Mouse (Mus musculus): ENCODE measurements around the gene Kcnq1. TPM values are rescaled to one million over a fixed set of nuclear protein-coding genes. Genes with fewer than 3 reads are reported as not detected.

Kcnq1 gene
- polyA plus RNA-seq, 1 experiment, result 0.54 TPM

- 45% methylated on average over 60 of the region's 60 CpGs for WGBS
- H3K4me1 ChIP-seq (ENCODE audit: control insufficient read depth, insufficient read depth, low read length), result no peaks in the 10 kb centered on the region
- no peak overlapping the region for H3K4me3 ChIP-seq (replicated peaks; ENCODE audit: insufficient read depth, low read depth, low read length)
- peaks cover 10% of the 10 kb centered on the region; the same call in 1 of the 2 replicates for H3K27me3 ChIP-seq (ENCODE audit: control insufficient read depth, insufficient read depth, low read length)
- TF ChIP-seq CTCF (IDR thresholded peaks at IDR 0.05; ENCODE audit: borderline replicate concordance, insufficient read depth, low read depth, low read length), result no peak
- DNase-seq, result no peak
- H3K27ac ChIP-seq (ENCODE audit: insufficient read depth, low read length), result no peak overlapping the region
These were observed 354.2 kb downstream of the Kcnq1 start for GRCm38 (mm10) chr7:143460217-143460834.

- H3K4me3 ChIP-seq (replicated peaks; ENCODE audit: insufficient read depth, low read depth, low read length), result no peak within 1 kb of the TSS
- no peak for TF ChIP-seq POLR2A (IDR thresholded peaks at IDR 0.05; ENCODE audit: borderline replicate concordance, insufficient read depth, low read length)
- TF ChIP-seq CTCF (IDR thresholded peaks at IDR 0.05; ENCODE audit: borderline replicate concordance, insufficient read depth, low read depth, low read length), result no peak
- no peak within 1 kb of the TSS for H3K27ac ChIP-seq (ENCODE audit: insufficient read depth, low read length)
- WGBS, result 32% methylated on average over 48 of the region's 48 CpGs
- H3K4me1 ChIP-seq (ENCODE audit: control insufficient read depth, insufficient read depth, low read length), result no peaks in the 10 kb centered on the region
- peak in 1 of 2 experiments; percentile 44 for DNase-seq
- H3K27me3 ChIP-seq (ENCODE audit: control insufficient read depth, insufficient read depth, low read length), result peaks cover 10% of the 10 kb centered on the region; the same call in 1 of the 2 replicates
These were observed 354.7 kb downstream of the Kcnq1 start, which contains the start of gene Cdkn1c for GRCm38 (mm10) chr7:143460874-143461273. Cdkn1c (minus strand) TSS chr7:143461050.

GRCm38 (mm10) chr7:143461294-143461870 is 355.2 kb downstream of the Kcnq1 start:
- no peak overlapping the region for H3K27ac ChIP-seq (ENCODE audit: insufficient read depth, low read length)
- H3K4me3 ChIP-seq (replicated peaks; ENCODE audit: insufficient read depth, low read depth, low read length), result no peak overlapping the region
- no peak for DNase-seq
- TF ChIP-seq CTCF (IDR thresholded peaks at IDR 0.05; ENCODE audit: borderline replicate concordance, insufficient read depth, low read depth, low read length), result no peak
- no peak for TF ChIP-seq POLR2A (IDR thresholded peaks at IDR 0.05; ENCODE audit: borderline replicate concordance, insufficient read depth, low read length)
- no peaks in the 10 kb centered on the region for H3K4me1 ChIP-seq (ENCODE audit: control insufficient read depth, insufficient read depth, low read length)
- peaks cover 10% of the 10 kb centered on the region; the same call in 1 of the 2 replicates for H3K27me3 ChIP-seq (ENCODE audit: control insufficient read depth, insufficient read depth, low read length)
- 30% methylated on average over 26 of the region's 32 CpGs for WGBS

GRCm38 (mm10) chr7:143461920-143462319 is 355.8 kb downstream of the Kcnq1 start:
- no peak overlapping the region for H3K27ac ChIP-seq (ENCODE audit: insufficient read depth, low read length)
- peaks cover 10% of the 10 kb centered on the region; the same call in 1 of the 2 replicates for H3K27me3 ChIP-seq (ENCODE audit: control insufficient read depth, insufficient read depth, low read length)
- TF ChIP-seq POLR2A (IDR thresholded peaks at IDR 0.05; ENCODE audit: borderline replicate concordance, insufficient read depth, low read length) (no peak), CTCF (IDR thresholded peaks at IDR 0.05; ENCODE audit: borderline replicate concordance, insufficient read depth, low read depth, low read length) (no peak)
- WGBS, result 71% methylated on average over 11 of the region's 11 CpGs
- H3K4me1 ChIP-seq (ENCODE audit: control insufficient read depth, insufficient read depth, low read length), result no peaks in the 10 kb centered on the region
- no peak for DNase-seq
- no peak overlapping the region for H3K4me3 ChIP-seq (replicated peaks; ENCODE audit: insufficient read depth, low read depth, low read length)

GRCm38 (mm10) chr7:143462516-143462915 is 356.4 kb downstream of the Kcnq1 start:
- no peak for DNase-seq
- TF ChIP-seq POLR2A (IDR thresholded peaks at IDR 0.05; ENCODE audit: borderline replicate concordance, insufficient read depth, low read length), result no peak
- no peak for TF ChIP-seq CTCF (IDR thresholded peaks at IDR 0.05; ENCODE audit: borderline replicate concordance, insufficient read depth, low read depth, low read length)
- H3K4me3 ChIP-seq (replicated peaks; ENCODE audit: insufficient read depth, low read depth, low read length), result no peak overlapping the region
- H3K4me1 ChIP-seq (ENCODE audit: control insufficient read depth, insufficient read depth, low read length), result no peaks in the 10 kb centered on the region
- H3K27ac ChIP-seq (ENCODE audit: insufficient read depth, low read length), result no peak overlapping the region
- H3K27me3 ChIP-seq (ENCODE audit: control insufficient read depth, insufficient read depth, low read length), result peaks cover 10% of the 10 kb centered on the region; the same call in 1 of the 2 replicates
- WGBS, result 86% methylated on average over 5 of the region's 5 CpGs

GRCm38 (mm10) chr7:143463865-143464415 is 357.8 kb downstream of the Kcnq1 start:
- Histone ChIP-seq H3K4me3 (replicated peaks; ENCODE audit: insufficient read depth, low read depth, low read length) (no peak overlapping the region), H3K27me3 (ENCODE audit: control insufficient read depth, insufficient read depth, low read length) (peaks cover 10% of the 10 kb centered on the region; the same call in 1 of the 2 replicates), H3K27ac (ENCODE audit: insufficient read depth, low read length) (no peak overlapping the region), H3K4me1 (ENCODE audit: control insufficient read depth, insufficient read depth, low read length) (no peaks in the 10 kb centered on the region)
- TF ChIP-seq CTCF (IDR thresholded peaks at IDR 0.05; ENCODE audit: borderline replicate concordance, insufficient read depth, low read depth, low read length) (peak; percentile 88), POLR2A (IDR thresholded peaks at IDR 0.05; ENCODE audit: borderline replicate concordance, insufficient read depth, low read length) (no peak)
- DNase-seq, result peak; percentile 60 to 79
- WGBS, result 22% methylated on average over 11 of the region's 11 CpGs

GRCm38 (mm10) chr7:143464811-143465560 is 358.8 kb downstream of the Kcnq1 start:
- DNase-seq, result no peak
- H3K4me3 ChIP-seq (replicated peaks; ENCODE audit: insufficient read depth, low read depth, low read length), result no peak overlapping the region
- H3K27ac ChIP-seq (ENCODE audit: insufficient read depth, low read length), result no peak overlapping the region
- H3K27me3 ChIP-seq (ENCODE audit: control insufficient read depth, insufficient read depth, low read length), result peaks cover 6% of the 10 kb centered on the region; the same call in 1 of the 2 replicates
- H3K4me1 ChIP-seq (ENCODE audit: control insufficient read depth, insufficient read depth, low read length), result no peaks in the 10 kb centered on the region
- WGBS, result 26% methylated on average over 56 of the region's 56 CpGs
- TF ChIP-seq POLR2A (IDR thresholded peaks at IDR 0.05; ENCODE audit: borderline replicate concordance, insufficient read depth, low read length) (no peak), CTCF (IDR thresholded peaks at IDR 0.05; ENCODE audit: borderline replicate concordance, insufficient read depth, low read depth, low read length) (no peak)
